Mouse (Mus musculus) embryonic facial prominence, embryonic 13.5 days (tissue): Measurements from ENCODE around the gene Itgad. TPM values are rescaled to one million over a fixed set of nuclear protein-coding genes. Genes with fewer than 3 reads are reported as not detected.
A peak's percentile ranks its signal among the peaks of the same experiment; 100 is the strongest.

Experiments
- ATAC-seq: fragments of 200-750 bp; cut with Nextera tagmentation; 2 replicates; pipeline ENCODE4 v1.8.0; 2017; ENCODE audit warnings: low read depth; ENCODE audit not compliant: insufficient number of reproducible peaks, insufficient read depth, low FRiP score, low TSS enrichment
- H3K27ac ChIP-seq: fragments of 300-500 bp; sonication (generic); 2 replicates; pipeline ENCODE4 v1.5.1; 2015; ENCODE audit warnings: moderate library complexity, mild to moderate bottlenecking, inconsistent platforms
- H3K27me3 ChIP-seq: fragments of 300-500 bp; sonication (generic); 2 replicates; pipeline ENCODE4 v1.6.1; 2015; ENCODE audit warnings: mild to moderate bottlenecking, inconsistent platforms
- H3K36me3 ChIP-seq: fragments of 300-500 bp; sonication (generic); 2 replicates; pipeline ENCODE4 v1.6.1; 2015; ENCODE audit warnings: mild to moderate bottlenecking, inconsistent platforms
- H3K4me1 ChIP-seq: fragments of 300-500 bp; sonication (generic); 2 replicates; pipeline ENCODE4 v1.6.1; 2015; ENCODE audit warnings: inconsistent platforms
- H3K4me2 ChIP-seq: fragments of 300-500 bp; sonication (generic); 2 replicates; pipeline ENCODE4 v1.6.1; 2015; ENCODE audit warnings: moderate library complexity, mild to moderate bottlenecking, inconsistent platforms
- H3K4me3 ChIP-seq: fragments of 300-500 bp; sonication (generic); 2 replicates; pipeline ENCODE4 v1.5.1; 2015; ENCODE audit warnings: mild to moderate bottlenecking, inconsistent platforms
- H3K9ac ChIP-seq: fragments of 300-500 bp; sonication (generic); 2 replicates; pipeline ENCODE4 v1.6.1; 2015; ENCODE audit warnings: mild to moderate bottlenecking, inconsistent platforms
- H3K9me3 ChIP-seq: fragments of 300-500 bp; sonication (generic); 2 replicates; pipeline ENCODE4 v1.6.1; 2016; ENCODE audit warnings: inconsistent platforms
- WGBS: fragments of 180-500 bp; shearing (Covaris S2); methylation state at CpG from one replicate; pipeline ENCODE4 v1.1.7; 2015; ENCODE audit warnings: mixed read lengths; 5-methylcytosine and 5-hydroxymethylcytosine counted together
- polyA plus RNA-seq: library from polyadenylated mRNA; unstranded; fragments of >200 nt; fragmentation: Nextera tagmentation; extraction: Ambion mirVana; gene quantifications from 2 replicates; pipeline ENCODE4 v1.2.1, GENCODE M21; 2015

Gene Itgad
- polyA plus RNA-seq, 1 experiment from 2014 or later, result not detected

- Histone ChIP-seq H3K27me3 (no peaks in the 10 kb centered on the region), H3K4me3 (no peak overlapping the region), H3K36me3 (peaks cover 17% of the 10 kb centered on the region; the same call in 1 of the 2 replicates), H3K4me1 (peaks cover 22% of the 10 kb centered on the region), H3K9ac (no peak overlapping the region), H3K27ac (no peak overlapping the region), H3K4me2 (no peak overlapping the region), H3K9me3 (no peaks in the 10 kb centered on the region)
- WGBS, result 90% methylated on average over 2 of the region's 2 CpGs
- no peak for ATAC-seq
Observed at GRCm38 (mm10) chr7:128234796-128235195, 80.6 kb downstream of the Itgad start.

GRCm38 (mm10) chr7:128235481-128235880, 81.3 kb downstream of the Itgad start:
- H3K27me3 ChIP-seq, result no peaks in the 10 kb centered on the region
- no peak overlapping the region for H3K27ac ChIP-seq
- no peak for ATAC-seq
- H3K36me3 ChIP-seq, result peaks cover 24% of the 10 kb centered on the region
- 90% methylated on average over 1 of the region's 1 CpGs for WGBS
- no peaks in the 10 kb centered on the region for H3K9me3 ChIP-seq
- 0 out of 2 replicates have a peak overlapping the region, but pooled peaks have one; percentile 16 for H3K9ac ChIP-seq
- no peak overlapping the region for H3K4me2 ChIP-seq
- peaks cover 22% of the 10 kb centered on the region for H3K4me1 ChIP-seq
- H3K4me3 ChIP-seq, result no peak overlapping the region

DNA sequence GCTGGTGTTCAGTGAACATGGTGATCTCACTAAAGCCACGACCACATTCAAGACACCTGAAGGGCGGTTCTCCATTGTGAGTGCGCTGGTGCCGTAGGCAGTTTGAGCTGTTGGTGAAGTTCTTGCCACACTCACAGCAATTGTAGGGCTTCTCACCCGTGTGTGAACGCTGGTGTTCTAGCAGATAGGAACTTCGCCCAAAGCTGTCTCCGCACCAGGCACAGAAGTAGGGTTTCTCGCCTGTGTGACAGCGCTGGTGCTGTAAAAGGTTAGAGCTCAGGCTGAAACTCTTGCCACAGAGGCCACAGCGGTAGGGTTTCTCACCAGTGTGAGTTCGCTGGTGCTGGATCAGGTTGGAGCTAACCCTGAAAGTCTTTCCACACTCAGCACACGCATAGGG, 82.2 kb downstream of the Itgad start:
- Histone ChIP-seq H3K27me3 (no peaks in the 10 kb centered on the region), H3K9ac (no peak overlapping the region), H3K4me2 (peak overlapping the region; percentile 64; the same call in 1 of the 2 replicates), H3K36me3 (peaks cover 33% of the 10 kb centered on the region), H3K9me3 (no peaks in the 10 kb centered on the region), H3K4me3 (peak overlapping the region; percentile 72; the same call in 1 of the 2 replicates), H3K27ac (0 out of 2 replicates have a peak overlapping the region, but pooled peaks have one; percentile 99), H3K4me1 (peaks cover 26% of the 10 kb centered on the region)
- WGBS, result 96% methylated on average over 13 of the region's 13 CpGs
- no peak for ATAC-seq

DNA sequence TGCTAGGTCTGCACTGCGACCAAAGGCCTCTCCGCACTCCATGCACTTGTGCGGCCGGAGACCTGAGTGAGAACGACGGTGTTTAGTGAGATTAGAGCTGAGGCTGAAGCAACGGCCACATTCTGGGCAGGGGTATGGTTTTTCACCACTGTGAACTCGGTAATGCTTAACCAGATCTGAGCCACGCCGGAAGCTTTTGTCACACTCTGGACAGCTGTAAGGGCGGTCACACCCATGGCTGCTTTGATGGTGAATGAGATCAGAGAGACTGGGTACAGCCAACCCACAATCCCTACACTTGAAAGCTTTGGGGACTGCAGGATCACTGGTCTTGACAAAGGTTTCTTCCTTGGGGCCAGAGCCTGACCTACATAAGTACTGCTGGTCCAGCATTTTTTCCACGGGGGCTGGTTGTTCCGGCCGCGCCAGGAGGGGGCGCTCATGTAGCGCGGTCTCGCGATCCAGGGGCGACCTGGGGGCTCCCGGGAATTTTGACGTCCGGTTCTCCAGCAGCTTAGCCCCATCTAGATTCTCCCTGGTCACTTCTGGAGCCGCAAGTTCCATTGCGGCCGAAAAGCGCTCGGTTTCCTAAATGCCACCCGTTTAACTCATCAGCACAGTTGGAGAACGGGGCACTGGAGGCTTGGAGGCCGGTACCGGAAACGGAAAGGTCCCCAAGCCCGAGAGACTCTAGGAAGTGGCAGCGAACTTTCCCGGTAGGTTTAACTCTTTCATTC, 82.8 kb downstream of the Itgad start, which contains the start of gene Armc5:
Gene Armc5, plus strand, starts transcription at position 487 of the 737 bp plus-strand sequence.
- no peak for ATAC-seq

GRCm38 (mm10) chr7:128237593-128237926, 83.4 kb downstream of the Itgad start:
- peaks cover 45% of the 10 kb centered on the region for H3K36me3 ChIP-seq
- no peaks in the 10 kb centered on the region for H3K27me3 ChIP-seq
- no peak for ATAC-seq
- H3K4me3 ChIP-seq, result peak overlapping the region; percentile 72
- under 1% methylated on average over 25 of the region's 25 CpGs for WGBS
- peak overlapping the region; percentile 99 for H3K27ac ChIP-seq
- H3K4me2 ChIP-seq, result peak overlapping the region; percentile 64
- H3K9ac ChIP-seq, result peak overlapping the region; percentile 83
- peaks cover 23% of the 10 kb centered on the region for H3K4me1 ChIP-seq
- H3K9me3 ChIP-seq, result no peaks in the 10 kb centered on the region

More for the DNA sequence above, 82.8 kb downstream of the Itgad start, which contains the start of gene Armc5:
- Histone ChIP-seq H3K4me3 (peak within 1 kb of the TSS; percentile 72), H3K9me3 (no peaks in the 10 kb centered on the region), H3K4me2 (peak within 1 kb of the TSS; percentile 64), H3K27me3 (no peaks in the 10 kb centered on the region), H3K27ac (peak within 1 kb of the TSS; percentile 99), H3K4me1 (peaks cover 26% of the 10 kb centered on the region), H3K36me3 (peaks cover 39% of the 10 kb centered on the region), H3K9ac (peak within 1 kb of the TSS; percentile 83)
- 26% methylated on average over 37 of the region's 37 CpGs for WGBS

DNA sequence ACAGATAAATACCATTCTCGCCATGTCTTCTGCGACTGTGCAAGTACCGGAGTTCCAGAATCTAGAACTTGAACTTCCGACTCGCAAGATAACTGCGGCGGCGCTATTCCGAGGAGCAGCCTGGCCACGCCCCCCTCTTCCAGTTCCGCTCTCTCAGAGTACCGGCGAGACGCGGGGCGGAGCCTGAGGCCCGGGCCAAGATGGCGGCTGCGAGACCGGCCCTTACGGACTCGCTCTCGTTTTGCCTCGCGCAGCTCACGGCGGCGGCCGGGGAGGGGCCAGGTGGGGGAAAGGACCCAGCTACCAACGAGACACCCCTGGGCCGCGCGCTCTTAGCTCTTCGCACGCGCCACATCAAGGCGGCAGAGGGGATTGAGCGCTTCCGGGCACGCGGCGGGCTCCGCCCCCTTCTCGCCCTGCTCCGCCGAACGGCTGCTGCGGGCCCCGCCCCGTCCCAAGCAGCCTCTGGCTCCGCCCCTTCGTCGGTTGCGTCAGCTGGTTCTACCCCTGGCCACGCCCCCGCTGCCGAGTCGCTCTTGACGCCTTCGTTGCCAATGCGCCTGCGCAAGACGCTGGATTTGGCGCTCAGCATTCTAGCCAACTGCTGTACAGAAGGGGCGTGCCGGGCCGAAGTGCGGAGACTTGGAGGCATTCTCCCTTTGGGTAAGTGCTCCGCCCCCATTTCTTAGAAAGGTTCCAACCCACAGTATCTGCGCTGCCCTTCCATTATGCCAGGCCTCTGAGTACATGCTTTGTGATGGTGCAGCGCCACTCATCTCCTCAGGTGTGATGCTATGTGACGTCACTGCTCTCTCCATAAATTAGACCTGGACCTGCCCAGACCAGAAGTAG, 84.0 kb downstream of the Itgad start, which contains the start of gene 9130023H24Rik:
Gene 9130023H24Rik, minus strand, starts transcription at position 105 of the 852 bp plus-strand sequence.
- Histone ChIP-seq H3K4me3 (peak within 1 kb of the TSS; percentile 72), H3K4me1 (peaks cover 20% of the 10 kb centered on the region), H3K9ac (peak within 1 kb of the TSS; percentile 83), H3K27ac (peak within 1 kb of the TSS; percentile 99), H3K36me3 (peaks cover 51% of the 10 kb centered on the region), H3K4me2 (peak within 1 kb of the TSS; percentile 64), H3K9me3 (no peaks in the 10 kb centered on the region), H3K27me3 (no peaks in the 10 kb centered on the region)
- under 1% methylated on average over 71 of the region's 72 CpGs for WGBS
- ATAC-seq, result peak; percentile 87

DNA sequence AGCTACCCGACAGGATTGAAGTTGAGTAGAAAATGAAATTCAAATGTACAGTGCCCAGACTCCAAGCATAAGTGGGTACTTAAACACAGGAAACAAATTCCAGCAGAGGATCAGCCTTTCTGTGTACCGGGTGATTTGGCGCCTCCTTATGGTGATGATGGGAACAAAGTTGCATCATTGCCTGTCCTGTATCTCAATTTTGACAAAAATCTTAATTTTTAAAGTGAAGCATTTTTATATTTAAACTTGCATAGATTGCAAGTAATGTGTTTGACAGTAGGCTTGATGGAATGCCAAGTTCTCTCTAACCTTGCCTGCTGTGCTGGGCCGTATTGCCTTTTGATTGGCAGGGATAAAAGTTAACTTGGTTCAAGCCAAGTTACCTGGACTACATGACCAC, 84.8 kb downstream of the Itgad start:
- Histone ChIP-seq H3K9me3 (no peaks in the 10 kb centered on the region), H3K4me3 (peak overlapping the region; percentile 72), H3K4me1 (peaks cover 20% of the 10 kb centered on the region), H3K9ac (0 out of 2 replicates have a peak overlapping the region, but pooled peaks have one; percentile 64), H3K4me2 (peak overlapping the region; percentile 64), H3K36me3 (peaks cover 55% of the 10 kb centered on the region), H3K27ac (peak overlapping the region; percentile 99), H3K27me3 (no peaks in the 10 kb centered on the region)
- 21% methylated on average over 4 of the region's 4 CpGs for whole genome bisulfite sequencing
- ATAC-seq, result no peak

- H3K4me2 ChIP-seq, result no peak overlapping the region
- ATAC-seq, result no peak
- H3K9me3 ChIP-seq, result no peaks in the 10 kb centered on the region
- H3K27me3 ChIP-seq, result no peaks in the 10 kb centered on the region
- H3K36me3 ChIP-seq, result peaks cover 64% of the 10 kb centered on the region
- peaks cover 20% of the 10 kb centered on the region for H3K4me1 ChIP-seq
- H3K27ac ChIP-seq, result no peak overlapping the region
- H3K9ac ChIP-seq, result 0 out of 2 replicates have a peak overlapping the region, but pooled peaks have one; percentile 17
- WGBS, result 94% methylated on average over 27 of the region's 27 CpGs
- H3K4me3 ChIP-seq, result no peak overlapping the region
Observed at GRCm38 (mm10) chr7:128240131-128240784, 86.1 kb downstream of the Itgad start.

GRCm38 (mm10) chr7:128242331-128242730, 88.2 kb downstream of the Itgad start:
- H3K27ac ChIP-seq, result no peak overlapping the region
- H3K9me3 ChIP-seq, result no peaks in the 10 kb centered on the region
- 92% methylated on average over 16 of the region's 16 CpGs for WGBS
- no peak for ATAC-seq
- peak overlapping the region; percentile 40; the same call in 1 of the 2 replicates for H3K9ac ChIP-seq
- no peaks in the 10 kb centered on the region for H3K27me3 ChIP-seq
- H3K36me3 ChIP-seq, result peaks cover 54% of the 10 kb centered on the region
- peaks cover 22% of the 10 kb centered on the region for H3K4me1 ChIP-seq
- no peak overlapping the region for H3K4me2 ChIP-seq
- H3K4me3 ChIP-seq, result no peak overlapping the region

DNA sequence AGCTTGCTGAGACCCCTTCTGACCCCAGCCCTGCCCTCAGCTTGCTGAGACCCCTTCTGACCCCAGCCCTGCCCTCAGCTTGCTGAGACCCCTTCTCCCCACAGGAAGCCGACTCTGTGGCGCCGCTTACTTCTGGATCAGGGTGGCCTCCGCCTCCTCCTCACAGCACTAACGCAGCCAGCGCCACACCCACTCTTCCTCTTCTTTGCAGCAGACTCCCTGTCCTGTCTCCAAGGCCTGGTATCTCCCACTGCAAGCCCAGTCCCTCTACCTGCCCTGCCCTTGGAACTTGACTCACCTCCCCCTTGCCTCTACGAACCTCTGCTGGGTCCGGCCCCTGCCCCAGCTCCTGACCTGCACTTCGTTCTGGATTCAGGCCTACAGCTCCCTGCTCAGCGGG, 89.7 kb downstream of the Itgad start:
- Histone ChIP-seq H3K27ac (no peak overlapping the region), H3K9ac (0 out of 2 replicates have a peak overlapping the region, but pooled peaks have one; percentile 40), H3K4me2 (no peak overlapping the region), H3K36me3 (peaks cover 56% of the 10 kb centered on the region), H3K9me3 (no peaks in the 10 kb centered on the region), H3K4me1 (peaks cover 33% of the 10 kb centered on the region), H3K4me3 (no peak overlapping the region), H3K27me3 (no peaks in the 10 kb centered on the region)
- no peak for ATAC-seq
- WGBS, result 44% methylated on average over 10 of the region's 10 CpGs
